10 mouse cellular contexts compared by ENCODE assay signal in genomic region chr2:3727225-3727930, GRCm38 (mm10).
DNase-seq lines count a peak whose midpoint lies in the region; ATAC-seq and TF ChIP-seq lines count a peak whose summit lies in the region.
"Had no signal": no experiment of that assay in that cellular context is flagged by ENCODE, and none has a peak within 500 bp of the region (broad histone marks: within the 10 kb centered on the region; RNA-seq: fewer than 3 reads in every experiment).

No protein-coding gene starts in this region.

- H3K9ac ChIP-seq in embryonic facial prominence, embryonic 13.5 days = no peak overlapping the region
- H3K9ac ChIP-seq in lung, postnatal 0 days (replicated peaks; ENCODE audit: low read depth) = no peak overlapping the region
- H3K9ac ChIP-seq: neural tube, embryonic 12.5 days had no signal

- TF ChIP-seq CTCF in lung, postnatal 0 days (IDR thresholded peaks at IDR 0.05) = no peak
- no peak for TF ChIP-seq CTCF in small intestine, adult 2 months (IDR thresholded peaks at IDR 0.05; ENCODE audit: extremely low read depth, insufficient read length, insufficient replicate concordance, low read depth, low read length)

- WGBS in embryonic facial prominence, embryonic 13.5 days = 83% methylated on average over 5 of the region's 5 CpGs
- 88% methylated on average over 5 of the region's 5 CpGs for WGBS in embryonic facial prominence, embryonic 10.5 days
- 39% methylated on average over 5 of the region's 5 CpGs for WGBS in lung, postnatal 0 days
- 67% methylated on average over 5 of the region's 5 CpGs for WGBS in small intestine, adult 2 months

- ATAC-seq in embryonic facial prominence, embryonic 13.5 days (ENCODE audit: insufficient number of reproducible peaks, insufficient read depth, low FRiP score, low TSS enrichment, low read depth) = no peak
- ATAC-seq in lung, postnatal 0 days = peak; percentile 33; the same call in 1 of the 2 replicates
- ATAC-seq in inflammation-experienced regulatory T-cells, adult 6 months = peak; percentile 37

- no peaks in the 10 kb centered on the region for H3K36me3 ChIP-seq in embryonic facial prominence, embryonic 13.5 days
- no peaks in the 10 kb centered on the region for H3K36me3 ChIP-seq in embryonic facial prominence, embryonic 10.5 days (replicated peaks)
- no peaks in the 10 kb centered on the region for H3K36me3 ChIP-seq in lung, postnatal 0 days (ENCODE audit: insufficient read depth, low read length)
- no peaks in the 10 kb centered on the region for H3K36me3 ChIP-seq in small intestine, adult 2 months (ENCODE audit: control insufficient read depth, insufficient read depth, low read length)
- H3K36me3 ChIP-seq: neural tube, embryonic 12.5 days had no signal

- peaks cover 38% of the 10 kb centered on the region for H3K4me1 ChIP-seq in embryonic facial prominence, embryonic 13.5 days
- H3K4me1 ChIP-seq in embryonic facial prominence, embryonic 10.5 days = peaks cover 27% of the 10 kb centered on the region
- H3K4me1 ChIP-seq in lung, postnatal 0 days (ENCODE audit: insufficient read depth, low read depth, low read length) = peaks cover 4% of the 10 kb centered on the region; the same call in 1 of the 2 replicates
- peaks cover 13% of the 10 kb centered on the region for H3K4me1 ChIP-seq in small intestine, adult 2 months (ENCODE audit: control insufficient read depth, insufficient read depth, insufficient read length, low read length)

- peak overlapping the region; percentile 50; the same call in 1 of the 2 replicates for H3K4me2 ChIP-seq in embryonic facial prominence, embryonic 13.5 days
- H3K4me2 ChIP-seq in lung, postnatal 0 days (replicated peaks; ENCODE audit: low read depth, low read length) = no peak overlapping the region
- H3K4me2 ChIP-seq: neural tube, embryonic 12.5 days had no signal

- TF ChIP-seq POLR2A in small intestine, adult 2 months (IDR thresholded peaks at IDR 0.05; ENCODE audit: low read depth, low read length) = no peak

- no peaks in the 10 kb centered on the region for H3K9me3 ChIP-seq in embryonic facial prominence, embryonic 13.5 days
- H3K9me3 ChIP-seq in embryonic facial prominence, embryonic 10.5 days = no peaks in the 10 kb centered on the region
- H3K9me3 ChIP-seq in lung, postnatal 0 days (ENCODE audit: low read length) = no peaks in the 10 kb centered on the region
- H3K9me3 ChIP-seq: neural tube, embryonic 12.5 days had no signal

- H3K4me3 ChIP-seq in embryonic facial prominence, embryonic 13.5 days = no peak overlapping the region
- H3K4me3 ChIP-seq in embryonic facial prominence, embryonic 10.5 days = no peak overlapping the region
- H3K4me3 ChIP-seq in lung, postnatal 0 days (ENCODE audit: low read depth, low read length) = no peak overlapping the region
- H3K4me3 ChIP-seq in small intestine, adult 2 months (ENCODE audit: low read depth, low read length) = no peak overlapping the region
- H3K4me3 ChIP-seq: neural tube, embryonic 12.5 days had no signal

- peak; percentile 35 for TF ChIP-seq EP300 in lung, postnatal 0 days (IDR thresholded peaks at IDR 0.05)

- no peak for DNase-seq in embryonic facial prominence, embryonic 10.5 days (ENCODE audit: low spot score)
- DNase-seq in lung, postnatal 0 days (ENCODE audit: low spot score) = peak; percentile 53
- DNase-seq in lung, adult 18-20 months = no peak
- DNase-seq in Muller cell, postnatal 12 days (ENCODE audit: inconsistent ontology term) = no peak
- no peak for DNase-seq in urinary bladder, postnatal 10 days (ENCODE audit: low spot score)
- DNase-seq: kidney, postnatal 36 days had no signal

- no peaks in the 10 kb centered on the region for H3K27me3 ChIP-seq in embryonic facial prominence, embryonic 13.5 days
- no peaks in the 10 kb centered on the region for H3K27me3 ChIP-seq in embryonic facial prominence, embryonic 10.5 days (replicated peaks; ENCODE audit: low read depth, poor library complexity, severe bottlenecking)
- H3K27me3 ChIP-seq in lung, postnatal 0 days (replicated peaks; ENCODE audit: insufficient read depth, low read length) = no peaks in the 10 kb centered on the region
- H3K27me3 ChIP-seq in small intestine, adult 2 months (ENCODE audit: control insufficient read depth, insufficient read depth, low read length) = no peaks in the 10 kb centered on the region
- H3K27me3 ChIP-seq: neural tube, embryonic 12.5 days had no signal

- peak overlapping the region; percentile 82 for H3K27ac ChIP-seq in embryonic facial prominence, embryonic 13.5 days
- no peak overlapping the region for H3K27ac ChIP-seq in embryonic facial prominence, embryonic 10.5 days (replicated peaks)
- no peak overlapping the region for H3K27ac ChIP-seq in lung, postnatal 0 days (ENCODE audit: low read length)
- H3K27ac ChIP-seq in small intestine, adult 2 months (ENCODE audit: insufficient read depth, low read depth, low read length) = peak overlapping the region; percentile 88
- H3K27ac ChIP-seq: neural tube, embryonic 12.5 days had no signal

Comparison
In these comparisons a context has a peak if more than half of its experiments do, and no peak if none do; other contexts are left out.
1. H3K27ac ChIP-seq: peak in embryonic facial prominence, embryonic 13.5 days (single experiment) and small intestine, adult 2 months (single experiment); none in embryonic facial prominence, embryonic 10.5 days (single experiment) and lung, postnatal 0 days (single experiment).